Mouse (Mus musculus): ENCODE data around the gene Rrp9. TPM values are rescaled to one million over a fixed set of nuclear protein-coding genes. Genes with fewer than 3 reads are reported as not detected.
A peak's percentile ranks its signal among the peaks of the same experiment; 100 is the strongest.

Rrp9 gene
- total RNA-seq, 2 experiments from 2014 or later = 38.5 to 45.2 TPM

DNA sequence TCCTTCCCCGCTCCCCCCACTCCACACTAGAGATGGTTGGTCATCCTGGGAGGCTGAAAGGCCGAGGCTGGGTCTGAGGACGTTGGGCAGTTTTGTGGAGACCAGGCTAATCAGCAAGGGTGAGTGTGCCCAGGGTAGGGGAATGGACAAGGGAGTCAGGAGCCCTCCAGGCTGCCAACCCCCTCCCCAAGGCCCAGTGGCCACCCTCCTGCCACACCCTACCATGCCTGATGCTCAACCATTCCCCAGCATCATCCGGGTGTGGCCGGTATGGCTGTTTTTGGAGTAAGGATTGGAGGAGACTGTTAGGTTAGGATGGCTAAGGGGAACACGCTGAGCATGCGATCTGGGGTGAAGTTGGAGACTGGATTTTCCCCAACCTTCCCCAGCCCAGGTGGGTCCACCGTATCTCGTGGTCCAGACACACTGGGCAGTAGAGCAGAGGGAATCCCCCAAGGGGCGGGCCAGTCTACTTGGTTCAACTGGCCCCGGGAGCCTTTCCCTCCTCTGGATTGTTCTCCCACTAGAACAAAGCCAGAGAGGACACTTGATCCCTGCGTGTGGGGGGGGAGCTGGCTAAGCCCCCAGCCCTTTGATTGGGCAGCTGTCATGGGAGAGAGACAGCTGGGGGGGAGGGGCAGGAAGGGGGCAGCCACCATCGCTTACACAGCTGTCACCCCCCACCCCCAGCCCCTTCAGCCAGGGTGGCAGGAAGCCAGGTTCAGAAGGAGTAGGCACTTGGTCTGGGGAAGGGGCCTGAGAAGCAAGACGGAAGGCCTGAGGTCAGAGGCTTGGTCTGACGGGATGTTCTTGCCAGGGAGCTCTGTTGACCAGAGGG lies 19.2 kb upstream of the Rrp9 start:
- no peak for DNase-seq (ENCODE audit: low spot score in 2 of 2)

DNA sequence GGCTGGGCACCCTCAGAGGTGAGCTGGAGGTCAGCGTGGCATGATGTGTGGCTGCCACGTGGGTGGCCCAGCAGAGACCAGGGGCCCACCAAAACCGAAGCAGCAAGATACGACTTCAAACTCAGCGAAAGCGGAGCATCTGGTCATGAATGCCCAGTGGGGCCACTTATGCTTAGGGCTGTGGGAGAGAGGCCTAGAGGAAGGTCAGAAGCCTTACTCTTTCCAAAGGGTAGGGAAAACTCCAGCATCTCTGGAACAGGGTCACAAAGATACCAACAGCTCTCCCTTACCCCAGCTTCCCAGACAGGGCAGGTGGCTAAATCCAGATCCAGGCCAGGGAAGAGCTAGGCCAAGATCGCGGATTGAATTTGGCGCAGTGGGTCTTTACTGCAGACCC lies 18.6 kb upstream of the Rrp9 start:
- no peak for DNase-seq (ENCODE audit: low spot score in 2 of 2)

DNA sequence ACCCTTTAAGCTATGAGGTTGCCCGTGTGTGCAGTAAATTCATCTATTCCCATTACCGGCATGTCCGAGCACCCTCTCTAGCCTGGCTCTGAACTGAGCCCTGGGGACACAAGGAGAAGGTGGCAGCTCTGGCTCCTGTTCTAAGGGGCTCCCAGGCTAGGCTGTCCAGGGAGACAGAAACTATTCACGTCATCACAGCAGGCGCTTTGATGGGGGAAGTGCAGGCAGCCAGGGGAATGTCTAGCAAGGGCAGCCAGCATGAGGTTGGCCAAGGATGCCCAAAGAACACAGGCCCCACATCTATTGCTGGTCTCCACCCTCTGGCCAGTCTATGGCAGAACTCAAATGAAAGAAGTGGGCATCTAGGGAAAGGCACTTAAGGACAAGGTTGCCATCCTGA lies 17.8 kb upstream of the Rrp9 start:
- no peak for DNase-seq (ENCODE audit: low spot score in 2 of 2)

DNA sequence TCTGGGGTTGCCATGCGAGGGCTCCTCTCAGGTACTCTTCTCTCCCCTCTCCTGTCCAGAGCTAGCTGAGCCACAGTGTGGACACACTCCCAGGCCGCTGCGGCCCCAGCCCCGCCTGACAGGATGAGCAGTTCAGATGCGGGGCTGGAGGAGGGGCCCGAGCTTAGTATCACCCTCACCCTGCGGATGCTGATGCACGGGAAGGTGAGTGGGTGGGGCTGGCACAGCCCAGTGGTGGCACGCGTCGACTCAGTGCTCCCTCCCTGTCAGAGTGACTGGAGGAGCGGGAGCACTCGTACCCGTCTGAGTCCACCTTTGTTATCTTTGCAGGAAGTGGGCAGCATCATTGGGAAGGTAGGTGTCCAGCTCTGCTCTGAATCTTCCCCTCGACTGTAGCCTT lies 15.8 kb upstream of the Rrp9 start:
- no peak for DNase-seq (ENCODE audit: low spot score in 2 of 2)

DNA sequence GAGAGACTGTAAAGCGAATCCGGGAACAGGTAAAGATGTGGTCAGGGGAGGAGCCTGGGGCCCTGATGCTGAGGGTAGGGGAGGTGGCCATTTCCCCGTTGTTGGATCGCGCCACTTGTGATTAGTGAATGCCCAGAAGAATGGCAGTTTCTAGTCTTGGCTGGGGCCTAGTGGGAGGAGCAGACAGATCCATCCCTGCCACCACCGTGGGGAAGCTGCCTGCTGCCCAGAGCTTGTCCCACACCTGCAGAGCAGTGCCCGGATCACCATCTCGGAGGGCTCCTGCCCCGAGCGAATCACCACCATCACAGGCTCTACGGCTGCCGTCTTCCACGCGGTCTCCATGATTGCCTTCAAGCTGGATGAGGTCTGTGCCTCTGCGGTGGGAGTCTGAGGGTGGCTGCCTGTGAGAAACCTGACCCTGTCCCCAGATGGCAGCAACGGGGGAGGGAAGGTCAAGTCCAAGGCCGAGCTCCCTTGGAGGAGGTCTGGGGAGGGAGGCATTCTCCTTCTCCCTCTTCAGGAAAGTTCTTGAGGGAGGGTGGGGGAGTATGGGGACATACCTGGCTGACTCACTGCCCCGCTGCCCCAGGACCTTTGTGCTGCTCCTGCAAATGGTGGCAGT lies 15.2 kb upstream of the Rrp9 start:
- no peak for DNase-seq (ENCODE audit: low spot score in 2 of 2)

DNA sequence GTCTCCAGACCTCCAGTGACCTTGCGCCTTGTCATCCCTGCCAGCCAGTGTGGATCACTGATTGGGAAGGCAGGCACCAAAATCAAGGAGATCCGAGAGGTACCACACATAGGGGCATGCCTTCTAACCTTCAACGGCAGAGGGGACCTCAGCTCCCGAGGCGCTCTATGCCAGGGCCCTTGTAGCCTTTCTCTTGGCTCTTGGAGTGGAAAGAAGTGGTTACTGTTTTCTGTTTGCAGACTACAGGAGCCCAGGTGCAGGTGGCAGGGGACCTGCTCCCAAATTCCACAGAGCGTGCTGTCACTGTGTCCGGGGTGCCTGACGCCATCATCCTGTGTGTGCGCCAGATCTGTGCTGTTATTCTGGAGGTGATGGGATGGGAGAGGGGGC lies 14.7 kb upstream of the Rrp9 start:
- no peak for DNase-seq (ENCODE audit: low spot score in 2 of 2)

DNA sequence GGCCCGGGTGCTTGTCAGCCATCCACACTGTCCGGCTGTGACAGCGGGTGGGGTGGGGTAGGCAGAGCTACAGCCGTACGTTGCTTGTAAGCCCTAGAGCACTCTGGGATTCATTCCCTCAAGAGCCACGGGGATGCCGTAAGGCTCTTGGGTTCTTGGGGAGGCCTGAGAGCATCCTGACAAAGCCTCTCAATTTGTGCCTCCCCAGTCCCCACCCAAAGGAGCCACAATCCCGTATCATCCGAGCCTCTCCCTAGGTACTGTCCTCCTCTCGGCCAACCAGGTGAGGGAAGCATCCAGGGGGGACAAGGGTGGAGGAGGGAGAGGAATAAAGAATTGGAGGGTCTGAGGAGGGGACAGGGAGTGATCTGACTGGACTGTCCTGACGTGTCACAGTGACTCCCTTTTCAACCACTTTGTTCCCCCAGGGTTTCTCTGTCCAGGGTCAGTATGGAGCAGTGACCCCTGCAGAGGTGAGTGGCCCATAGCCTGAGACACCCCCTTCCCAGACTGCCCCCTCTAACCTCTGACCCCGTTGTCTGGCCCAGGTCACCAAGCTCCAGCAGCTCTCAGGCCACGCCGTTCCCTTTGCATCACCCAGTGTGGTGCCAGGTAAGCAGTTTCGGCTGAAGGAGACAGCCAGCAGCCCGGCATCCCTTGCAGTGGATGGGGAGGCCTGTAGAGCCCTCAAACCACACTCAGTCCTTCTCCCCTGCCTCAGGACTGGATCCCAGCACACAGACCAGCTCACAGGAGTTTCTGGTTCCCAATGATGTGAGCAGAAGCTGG lies 13.9 kb upstream of the Rrp9 start:
- DNase-seq (ENCODE audit: low spot score in 2 of 2) = no peak

DNA sequence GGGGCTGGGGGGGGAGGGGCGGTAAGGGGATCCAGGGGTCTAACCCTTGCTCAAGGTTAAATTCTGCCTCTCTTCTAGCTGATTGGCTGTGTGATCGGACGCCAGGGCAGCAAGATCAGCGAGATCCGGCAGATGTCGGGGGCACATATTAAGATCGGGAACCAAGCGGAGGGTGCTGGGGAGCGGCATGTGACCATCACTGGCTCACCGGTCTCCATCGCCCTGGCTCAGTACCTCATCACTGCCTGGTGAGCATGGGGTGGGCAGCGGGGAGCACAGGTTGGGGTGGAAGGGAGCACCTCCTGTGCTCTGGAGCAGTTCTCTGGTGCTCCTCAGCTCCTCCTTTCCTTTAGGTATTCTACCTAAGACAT lies 13.3 kb upstream of the Rrp9 start:
- no peak for DNase-seq (ENCODE audit: low spot score in 2 of 2)

DNA sequence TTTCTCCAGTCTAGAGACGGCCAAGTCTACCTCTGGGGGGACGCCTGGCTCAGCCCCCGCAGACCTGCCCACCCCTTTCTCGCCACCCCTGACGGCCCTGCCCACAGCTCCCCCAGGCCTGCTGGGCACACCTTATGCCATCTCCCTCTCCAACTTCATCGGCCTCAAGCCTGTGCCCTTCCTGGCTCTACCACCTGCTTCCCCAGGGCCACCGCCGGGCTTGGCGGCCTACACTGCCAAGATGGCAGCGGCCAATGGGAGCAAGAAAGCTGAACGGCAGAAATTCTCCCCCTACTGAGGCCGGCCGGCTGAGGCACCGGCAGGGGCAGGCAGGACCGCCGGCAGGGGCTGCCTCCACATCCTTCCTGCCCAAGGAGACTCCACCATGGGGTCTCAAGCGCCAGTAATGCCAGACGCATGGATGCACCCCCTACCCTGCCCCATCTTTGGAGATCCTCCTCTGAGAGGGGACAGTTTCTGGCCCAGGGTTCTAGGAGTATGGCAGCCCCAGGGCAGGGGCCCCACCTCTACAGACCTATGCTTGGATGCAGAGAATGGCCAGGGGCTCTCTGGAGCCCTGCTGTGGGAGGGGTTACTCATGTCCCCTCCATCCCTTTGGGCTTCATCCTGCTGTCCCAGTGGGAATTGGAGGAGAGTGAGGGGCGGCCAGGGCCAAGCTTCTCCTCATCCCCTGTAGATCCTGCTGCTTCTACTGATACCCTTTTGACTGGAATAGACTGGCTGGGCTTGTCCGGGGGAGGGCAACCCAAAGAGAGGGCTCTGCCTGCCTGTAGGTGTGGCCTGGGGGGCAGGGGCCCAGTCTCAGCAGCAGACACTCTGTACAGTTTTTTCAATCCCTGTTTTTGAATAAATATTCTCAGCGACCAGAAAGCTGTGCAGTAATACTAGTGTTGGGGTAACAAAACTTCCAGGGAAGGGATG lies 12.4 kb upstream of the Rrp9 start:
- no peak for DNase-seq (ENCODE audit: low spot score in 2 of 2)

DNA sequence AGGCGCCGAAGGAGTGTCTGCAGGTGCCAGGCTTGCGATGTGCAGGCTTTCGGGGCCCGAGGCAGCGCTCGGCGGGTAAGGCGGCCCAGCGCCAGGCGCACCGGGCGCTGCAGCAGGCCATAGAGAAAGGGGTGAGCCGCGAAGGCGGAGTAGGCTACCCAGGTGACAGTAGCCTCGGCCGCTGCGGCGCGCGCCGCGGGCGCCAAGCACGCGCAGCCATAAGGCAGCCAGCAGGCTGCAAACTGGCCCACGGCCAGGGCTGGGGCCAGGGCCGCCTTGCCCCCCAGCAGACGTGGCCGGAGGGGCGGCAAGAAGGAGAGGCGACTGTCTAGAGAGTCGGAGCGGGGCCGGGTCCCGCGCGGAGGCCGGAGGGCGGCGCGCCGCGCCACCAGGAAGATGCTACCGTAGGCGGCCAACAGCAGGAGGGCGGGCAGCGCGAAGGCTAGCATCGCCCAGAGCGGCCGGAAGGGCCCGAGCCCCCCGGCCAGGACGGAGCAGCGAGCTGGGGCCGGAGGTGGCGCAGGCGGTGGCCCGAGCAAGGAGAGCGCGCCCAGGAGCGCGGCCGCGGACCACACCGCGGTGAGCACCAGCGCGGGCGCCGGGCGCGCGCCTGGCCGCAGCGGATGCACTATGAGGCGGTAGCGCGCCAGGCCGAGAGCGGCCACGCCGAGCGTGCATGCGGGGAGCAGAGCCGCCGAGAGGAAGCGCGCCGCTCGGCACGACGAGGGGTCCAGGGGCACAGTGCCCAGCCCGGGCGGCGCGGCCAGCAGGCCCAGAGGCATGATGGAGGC lies 10.8 kb upstream of the Rrp9 start:
- DNase-seq (ENCODE audit: low spot score in 2 of 2) = peak; percentile 75 to 85

DNA sequence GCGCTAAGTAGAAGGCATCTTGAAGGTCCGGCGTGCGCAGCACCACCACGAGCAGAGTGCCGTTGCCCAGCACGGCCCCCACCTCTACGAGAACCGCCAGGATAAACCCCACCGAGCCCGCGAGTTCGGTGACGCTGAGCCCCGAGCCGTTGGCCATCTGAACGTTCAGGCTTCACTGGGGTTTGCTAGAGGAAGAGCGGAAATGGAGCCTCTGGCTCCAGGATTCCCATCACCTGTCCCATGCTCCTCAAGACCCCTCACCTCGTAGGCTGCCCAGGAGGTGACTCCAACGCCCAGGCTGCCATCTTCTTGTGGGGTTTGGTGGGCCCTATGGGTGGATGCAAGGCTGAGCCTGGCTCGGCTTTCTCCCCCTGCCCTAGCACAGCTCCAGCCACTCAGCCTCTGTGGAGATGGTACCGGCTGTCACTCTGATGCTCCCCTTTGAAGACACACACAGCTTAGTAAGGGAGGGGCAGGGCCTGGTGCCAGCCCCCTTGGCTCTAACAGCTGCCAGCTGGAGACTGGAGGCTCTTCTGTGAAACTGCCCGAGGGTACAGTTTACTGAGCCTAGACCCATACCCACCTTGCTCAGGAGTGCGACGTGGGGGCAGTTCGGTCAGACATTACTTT lies 10.1 kb upstream of the Rrp9 start, which contains the start of gene Gpr62:
Gene Gpr62, minus strand, starts transcription at position 368 of the 630 bp plus-strand sequence.
- DNase-seq (ENCODE audit: low spot score in 2 of 2) = peak; percentile 65 to 73

DNA sequence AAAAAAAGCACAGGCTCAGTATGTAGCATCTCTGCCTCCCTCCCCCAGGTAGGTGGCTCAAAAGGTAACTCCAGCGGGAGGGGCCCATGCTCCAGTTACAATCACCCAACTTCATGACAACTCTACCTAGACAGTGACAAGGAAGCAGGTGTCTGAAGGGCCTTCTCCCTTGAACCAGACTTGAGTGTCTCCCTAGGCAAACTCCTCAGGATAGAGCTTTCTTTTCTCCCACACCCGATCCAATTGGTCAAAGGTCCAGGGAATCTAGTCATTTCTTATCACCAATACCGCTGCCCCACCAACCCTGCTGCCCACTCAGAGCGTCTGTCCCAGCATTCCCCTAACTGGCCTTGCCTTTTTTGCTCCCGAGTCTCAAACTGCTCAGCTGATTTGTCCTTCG lies 9.0 kb upstream of the Rrp9 start:
- DNase-seq (ENCODE audit: low spot score in 2 of 2) = no peak

DNA sequence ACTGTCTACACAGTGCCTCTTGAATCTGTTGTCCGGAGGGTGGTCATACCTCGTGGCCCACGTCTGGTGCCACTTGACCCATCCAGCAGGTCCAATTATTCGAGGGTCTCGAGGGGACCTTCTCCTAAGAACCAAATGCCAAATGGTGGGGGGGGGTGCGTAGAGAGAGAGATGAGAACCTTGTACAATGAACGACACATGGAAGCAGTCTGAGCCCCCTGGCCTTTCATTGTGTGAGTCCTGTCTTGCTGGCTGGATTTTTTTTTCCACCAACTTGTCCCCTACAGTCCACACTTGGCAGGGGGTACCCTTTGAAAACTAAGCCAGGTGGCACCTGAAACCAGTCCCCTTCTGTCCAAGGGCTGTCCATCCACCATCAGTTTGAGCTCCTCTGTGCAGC lies 8.0 kb upstream of the Rrp9 start:
- no peak for DNase-seq (ENCODE audit: low spot score in 2 of 2)

DNA sequence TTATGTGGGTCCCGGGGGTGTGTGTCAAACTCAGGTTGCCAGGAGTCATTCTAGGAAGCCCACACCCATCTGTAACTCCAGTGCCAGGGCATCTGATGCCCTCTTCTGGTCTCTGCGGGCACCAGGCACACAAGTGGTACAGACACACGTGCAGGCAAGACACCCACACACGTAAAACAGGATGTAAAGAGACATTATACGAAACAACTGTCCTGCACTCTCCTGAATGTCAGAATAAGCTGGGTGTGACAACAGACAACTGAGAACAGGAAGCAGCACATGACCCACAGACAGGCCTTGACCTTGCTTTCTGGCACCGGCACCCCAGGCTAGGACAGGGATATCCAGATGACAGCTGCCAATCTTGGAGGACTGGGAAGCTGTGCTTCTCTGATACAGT lies 6.4 kb upstream of the Rrp9 start:
- no peak for DNase-seq (ENCODE audit: low spot score in 2 of 2)

DNA sequence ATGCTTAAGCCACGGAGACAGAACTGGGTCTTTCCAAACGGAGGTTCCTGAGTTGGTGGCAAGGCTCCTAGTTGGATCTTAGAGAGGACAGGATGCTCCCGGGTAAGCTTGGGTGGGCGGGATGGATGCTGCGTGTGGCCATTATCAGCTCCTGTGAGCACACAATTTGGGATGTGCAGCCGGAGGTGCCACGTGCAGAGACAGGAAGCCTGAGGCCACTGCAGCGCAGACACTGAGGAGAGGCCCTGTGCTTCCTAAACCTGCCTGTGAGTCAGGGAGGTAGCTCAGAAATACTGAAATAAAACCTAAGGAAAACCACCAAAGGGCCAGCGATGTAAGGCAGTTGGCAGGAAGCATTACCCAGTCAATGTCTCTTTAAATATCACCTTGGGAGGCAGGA lies 6.0 kb upstream of the Rrp9 start:
- no peak for DNase-seq (ENCODE audit: low spot score in 2 of 2)

DNA sequence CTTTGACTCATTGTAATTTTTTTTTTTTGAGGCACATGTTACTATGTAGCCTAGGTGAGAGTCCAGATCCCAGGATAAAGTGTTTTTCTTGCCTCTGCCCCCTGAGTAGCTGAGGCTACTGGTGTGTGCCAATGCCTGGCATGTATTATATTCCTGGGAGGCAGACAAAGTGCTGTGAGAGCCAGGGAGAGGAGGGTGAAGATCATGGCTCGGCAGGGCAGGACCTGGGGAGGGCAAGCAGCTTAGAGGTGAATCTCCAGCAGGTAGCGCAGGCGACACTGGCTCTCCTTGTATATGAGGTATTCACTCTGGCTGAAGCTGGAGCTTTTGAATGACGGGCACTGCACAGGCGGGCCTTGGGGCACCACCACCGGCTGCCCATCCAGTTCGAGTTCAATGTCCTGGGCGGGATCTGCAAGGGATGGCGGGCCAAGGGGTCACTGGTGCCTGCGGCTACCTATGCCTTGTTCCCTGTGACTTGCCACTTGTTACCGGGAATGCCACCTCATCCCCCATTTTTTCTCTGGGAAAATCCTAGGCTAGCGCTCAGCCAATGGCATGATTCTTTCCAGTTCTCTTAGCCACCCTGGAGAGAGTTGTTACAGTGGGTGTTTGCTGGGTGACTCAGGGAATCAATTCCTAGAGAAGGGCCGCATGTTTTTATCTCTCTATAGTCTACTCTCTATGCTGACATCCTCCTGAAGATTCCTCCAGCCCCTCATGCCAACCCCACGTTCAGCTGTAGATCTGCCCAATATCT lies 4.6 kb upstream of the Rrp9 start:
- DNase-seq (ENCODE audit: low spot score in 2 of 2) = no peak

DNA sequence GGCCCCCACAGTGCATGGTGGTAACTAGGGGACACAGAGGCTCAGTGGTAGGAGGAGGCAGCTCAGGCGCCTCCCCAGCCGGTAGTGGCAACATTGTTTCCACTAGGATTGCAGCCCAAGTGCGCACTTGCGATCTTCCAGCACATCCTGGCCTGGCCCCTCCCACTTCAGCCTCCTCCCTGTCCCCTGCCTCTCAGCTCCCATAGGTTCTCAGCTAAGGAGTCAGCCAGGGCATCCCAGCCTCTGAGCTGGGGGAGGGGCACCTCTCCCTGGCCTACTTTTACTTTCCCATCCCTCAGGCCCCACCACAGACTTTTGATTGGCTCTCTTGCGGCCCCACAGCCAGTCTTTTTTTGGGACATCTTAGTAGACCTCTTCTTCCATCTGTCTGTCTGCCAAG lies 3.9 kb upstream of the Rrp9 start:
- no peak for DNase-seq (ENCODE audit: low spot score in 2 of 2)

DNA sequence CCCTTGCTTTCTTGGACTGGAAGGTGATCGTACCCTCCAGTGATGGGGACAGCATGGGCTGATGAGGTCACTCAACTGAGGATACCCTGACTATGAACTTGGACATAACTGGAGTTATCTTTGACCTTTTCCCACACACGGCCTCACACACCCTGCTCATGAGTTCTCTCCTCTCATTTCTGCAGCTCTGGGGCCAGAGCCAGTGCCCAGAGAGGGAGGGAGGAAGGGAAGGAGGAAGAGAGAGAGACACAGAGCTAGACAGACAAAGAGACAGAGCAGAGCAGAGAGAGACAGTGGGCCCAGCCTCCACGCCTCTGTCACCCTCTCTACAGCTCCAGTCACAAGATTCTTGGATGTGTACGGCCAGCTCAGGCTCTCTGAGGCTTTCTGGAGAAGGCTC lies 3.4 kb upstream of the Rrp9 start:
- DNase-seq (ENCODE audit: low spot score in 2 of 2) = no peak

All from layer of hippocampus, postnatal 10 days (tissue).